Mouse (Mus musculus): ENCODE results near the gene Aamdc.

The Aamdc gene

GRCm38 (mm10) chr7:97514786-97515185 is 64.5 kb downstream of the Aamdc start:
- DNase-seq (ENCODE audit: low read depth, low spot score) = no peak

- peak; percentile 60 for DNase-seq (ENCODE audit: low read depth, low spot score)
These were observed 78.6 kb downstream of the Aamdc start for GRCm38 (mm10) chr7:97500555-97501209.
